Mouse (Mus musculus) kidney, postnatal 0 days (tissue): ENCODE measurements around the gene Prkce. TPM values are rescaled to one million over a fixed set of nuclear protein-coding genes. Genes with fewer than 3 reads are reported as not detected.
A peak's percentile ranks its signal among the peaks of the same experiment; 100 is the strongest.

ENCODE experiments used
- ATAC-seq: fragments of 200-750 bp; cut with Nextera tagmentation; replicated peaks from 2 replicates; pipeline ENCODE4 v1.8.0; 2017; ENCODE audit warnings: low read depth, moderate number of reproducible peaks, moderate TSS enrichment, moderate library complexity; ENCODE audit not compliant: low FRiP score
- DNase-seq: peaks from one replicate; pipeline ENCODE4 v3.0.0-alpha.2; 2016; ENCODE audit warnings: low spot score
- H3K27ac ChIP-seq: fragments of 300-500 bp; sonication (generic); 2 replicates; pipeline ENCODE4 v1.5.1; 2014; ENCODE audit warnings: mild to moderate bottlenecking
- H3K27me3 ChIP-seq: fragments of 300-500 bp; sonication (generic); 2 replicates; pipeline ENCODE4 v1.6.1; 2014; ENCODE audit warnings: low read length, mixed read lengths; ENCODE audit not compliant: insufficient read depth
- H3K36me3 ChIP-seq: fragments of 300-500 bp; sonication (generic); 2 replicates; pipeline ENCODE4 v1.6.1; 2014; ENCODE audit warnings: low read length, mixed read lengths; ENCODE audit not compliant: insufficient read depth
- H3K4me1 ChIP-seq: fragments of 300-500 bp; sonication (generic); replicated peaks from 2 replicates; pipeline ENCODE4 v1.6.1; 2014; ENCODE audit warnings: antibody characterized with exemption, low read length, mixed read lengths; ENCODE audit not compliant: insufficient read depth
- H3K4me2 ChIP-seq: fragments of 300-500 bp; sonication (generic); 2 replicates; pipeline ENCODE4 v1.6.1; 2014; ENCODE audit warnings: mild to moderate bottlenecking, low read length, moderate library complexity, mixed read lengths
- H3K4me3 ChIP-seq: fragments of 300-500 bp; sonication (generic); replicated peaks from 2 replicates; pipeline ENCODE4 v1.5.1; 2014; ENCODE audit warnings: low read depth, low read length
- H3K9ac ChIP-seq: fragments of 300-500 bp; sonication (generic); 2 replicates; pipeline ENCODE4 v1.6.1; 2014; ENCODE audit warnings: low read depth, low read length
- H3K9me3 ChIP-seq: fragments of 300-500 bp; sonication (generic); replicated peaks from 2 replicates; pipeline ENCODE4 v1.6.1; 2016; ENCODE audit warnings: low read length, inconsistent platforms, mixed read lengths
- CTCF ChIP-seq: IDR thresholded peaks from 2 replicates; pipeline ENCODE4 v1.5.1; 2016; ENCODE audit warnings: antibody characterized with exemption, low read depth, mild to moderate bottlenecking, moderate library complexity
- WGBS: fragments of 180-500 bp; shearing (Covaris S2); extraction: QIAGEN DNeasy Blood & Tissue Kit; methylation state at CpG from one replicate; pipeline ENCODE4 v1.1.7; 2014; 5-methylcytosine and 5-hydroxymethylcytosine counted together
- polyA plus RNA-seq: library from polyadenylated mRNA; unstranded; fragments of >200 nt; fragmentation: Nextera tagmentation; extraction: Ambion mirVana; gene quantifications from 2 replicates; pipeline ENCODE4 v1.2.1, GENCODE M21; 2015

Prkce gene
- polyA plus RNA-seq, 1 experiment from 2014 or later, result 6.0 TPM

GRCm38 (mm10) chr17:86501393-86501792 is 333.8 kb downstream of the Prkce start:
- no peak for DNase-seq
- H3K9me3 ChIP-seq, result no peaks in the 10 kb centered on the region
- peaks cover 5% of the 10 kb centered on the region; the same call in 1 of the 2 replicates for H3K4me1 ChIP-seq
- WGBS, result 88% methylated on average over 4 of the region's 4 CpGs
- no peak overlapping the region for H3K27ac ChIP-seq
- no peak for TF ChIP-seq CTCF
- ATAC-seq, result no peak
- no peak overlapping the region for H3K9ac ChIP-seq
- H3K4me3 ChIP-seq, result no peak overlapping the region
- no peaks in the 10 kb centered on the region for H3K27me3 ChIP-seq
- H3K4me2 ChIP-seq, result no peak overlapping the region
- no peaks in the 10 kb centered on the region for H3K36me3 ChIP-seq

- Histone ChIP-seq H3K4me1 (peaks cover 5% of the 10 kb centered on the region; the same call in 1 of the 2 replicates), H3K4me2 (no peak overlapping the region), H3K27ac (no peak overlapping the region), H3K36me3 (no peaks in the 10 kb centered on the region), H3K9ac (no peak overlapping the region), H3K27me3 (no peaks in the 10 kb centered on the region), H3K4me3 (no peak overlapping the region), H3K9me3 (no peaks in the 10 kb centered on the region)
- ATAC-seq (no peak), DNase-seq (no peak)
- WGBS, result 93% methylated on average over 9 of the region's 9 CpGs
- TF ChIP-seq CTCF, result no peak
Measured at GRCm38 (mm10) chr17:86503208-86503897, 335.8 kb downstream of the Prkce start.

- H3K9me3 ChIP-seq, result no peaks in the 10 kb centered on the region
- H3K4me1 ChIP-seq, result peaks cover 7% of the 10 kb centered on the region; the same call in 1 of the 2 replicates
- no peak within 1 kb of the TSS for H3K4me2 ChIP-seq
- ATAC-seq, result no peak
- TF ChIP-seq CTCF, result no peak
- no peak within 1 kb of the TSS for H3K9ac ChIP-seq
- no peaks in the 10 kb centered on the region for H3K36me3 ChIP-seq
- DNase-seq, result no peak
- H3K27ac ChIP-seq, result no peak within 1 kb of the TSS
- WGBS, result 81% methylated on average over 8 of the region's 8 CpGs
- H3K27me3 ChIP-seq, result no peaks in the 10 kb centered on the region
- H3K4me3 ChIP-seq, result no peak within 1 kb of the TSS
Measured at GRCm38 (mm10) chr17:86505183-86505631, 337.6 kb downstream of the Prkce start, which contains the start of gene Gm10309. Gene Gm10309, minus strand, starts transcription at chr17:86505232.

GRCm38 (mm10) chr17:86506881-86507280 is 339.3 kb downstream of the Prkce start:
- Histone ChIP-seq H3K9ac (no peak overlapping the region), H3K36me3 (no peaks in the 10 kb centered on the region), H3K4me3 (no peak overlapping the region), H3K4me2 (no peak overlapping the region), H3K27ac (peak overlapping the region; percentile 70), H3K4me1 (peaks cover 8% of the 10 kb centered on the region; the same call in 1 of the 2 replicates), H3K9me3 (no peaks in the 10 kb centered on the region), H3K27me3 (no peaks in the 10 kb centered on the region)
- no peak for DNase-seq
- 54% methylated on average over 5 of the region's 5 CpGs for WGBS
- TF ChIP-seq CTCF, result no peak
- ATAC-seq, result no peak

- H3K27me3 ChIP-seq, result no peaks in the 10 kb centered on the region
- 67% methylated on average over 19 of the region's 19 CpGs for WGBS
- DNase-seq (peak; percentile 59), ATAC-seq (no peak)
- H3K36me3 ChIP-seq, result no peaks in the 10 kb centered on the region
- no peaks in the 10 kb centered on the region for H3K9me3 ChIP-seq
- no peak overlapping the region for H3K4me3 ChIP-seq
- peak overlapping the region; percentile 70 for H3K27ac ChIP-seq
- TF ChIP-seq CTCF, result no peak
- H3K4me1 ChIP-seq, result peaks cover 8% of the 10 kb centered on the region; the same call in 1 of the 2 replicates
- H3K4me2 ChIP-seq, result no peak overlapping the region
- H3K9ac ChIP-seq, result no peak overlapping the region
Measured at GRCm38 (mm10) chr17:86507342-86508211, 340.0 kb downstream of the Prkce start.

GRCm38 (mm10) chr17:86508212-86508490 is 340.6 kb downstream of the Prkce start:
- DNase-seq (no peak), ATAC-seq (no peak)
- TF ChIP-seq CTCF, result no peak
- Histone ChIP-seq H3K9me3 (no peaks in the 10 kb centered on the region), H3K4me1 (peaks cover 8% of the 10 kb centered on the region; the same call in 1 of the 2 replicates), H3K4me3 (no peak overlapping the region), H3K36me3 (no peaks in the 10 kb centered on the region), H3K27ac (no peak overlapping the region), H3K4me2 (no peak overlapping the region), H3K9ac (no peak overlapping the region), H3K27me3 (no peaks in the 10 kb centered on the region)
- 88% methylated on average over 3 of the region's 3 CpGs for WGBS
